Mouse (Mus musculus): Measurements from ENCODE around the gene Tfap4. TPM values are rescaled to one million over a fixed set of nuclear protein-coding genes. Genes with fewer than 3 reads are reported as not detected.
"Not testable (repeated sequence)": the region's sequence is repeated elsewhere in the genome, so short reads cannot be mapped to it uniquely, and the experiment has no call there.

Gene Tfap4
- polyA plus RNA-seq, 1 experiment, result 21.2 TPM

GRCm38 (mm10) chr16:4537616-4538358 lies 21.9 kb downstream of the Tfap4 start:
- no peaks in the 10 kb centered on the region for H3K9me3 ChIP-seq (replicated peaks; ENCODE audit: control insufficient read depth, insufficient read depth, low read length, poor library complexity, severe bottlenecking)
- no peaks in the 10 kb centered on the region for H3K36me3 ChIP-seq (ENCODE audit: control insufficient read depth, insufficient read depth, low read length, poor library complexity, severe bottlenecking)
- no peak for TF ChIP-seq EP300 (IDR thresholded peaks at IDR 0.05; ENCODE audit: insufficient read depth, low read depth, low read length)
- no peak for TF ChIP-seq POLR2A (IDR thresholded peaks at IDR 0.05; ENCODE audit: insufficient read depth, low read length)
- no peak for TF ChIP-seq CTCF (IDR thresholded peaks at IDR 0.05; ENCODE audit: low read depth, low read length)
- no peaks in the 10 kb centered on the region for H3K4me1 ChIP-seq (ENCODE audit: control insufficient read depth, insufficient read depth, low read length)
- H3K27me3 ChIP-seq (ENCODE audit: control insufficient read depth, insufficient read depth, low read length, poor library complexity, severe bottlenecking), result no peaks in the 10 kb centered on the region
- H3K4me3 ChIP-seq (ENCODE audit: low read depth, low read length), result no peak overlapping the region
- H3K9ac ChIP-seq (ENCODE audit: low read depth, poor library complexity, severe bottlenecking), result no peak overlapping the region
- no peak overlapping the region for H3K27ac ChIP-seq (ENCODE audit: insufficient read depth, low read length)

- not testable (repeated sequence) for H3K4me3 ChIP-seq (ENCODE audit: low read depth, low read length); H3K9me3 ChIP-seq (replicated peaks; ENCODE audit: control insufficient read depth, insufficient read depth, low read length, poor library complexity, severe bottlenecking); H3K9ac ChIP-seq (ENCODE audit: low read depth, poor library complexity, severe bottlenecking); H3K36me3 ChIP-seq (ENCODE audit: control insufficient read depth, insufficient read depth, low read length, poor library complexity, severe bottlenecking); H3K4me1 ChIP-seq (ENCODE audit: control insufficient read depth, insufficient read depth, low read length); H3K27ac ChIP-seq (ENCODE audit: insufficient read depth, low read length); H3K27me3 ChIP-seq (ENCODE audit: control insufficient read depth, insufficient read depth, low read length, poor library complexity, severe bottlenecking)
Measured at GRCm38 (mm10) chr16:4527373-4527772, 32.3 kb downstream of the Tfap4 start.

- Histone ChIP-seq H3K27ac (ENCODE audit: insufficient read depth, low read length) (no peak overlapping the region), H3K4me1 (ENCODE audit: control insufficient read depth, insufficient read depth, low read length) (peaks cover 3% of the 10 kb centered on the region), H3K4me3 (ENCODE audit: low read depth, low read length) (no peak overlapping the region), H3K9me3 (replicated peaks; ENCODE audit: control insufficient read depth, insufficient read depth, low read length, poor library complexity, severe bottlenecking) (no peaks in the 10 kb centered on the region; the same call in 1 of the 2 replicates), H3K36me3 (ENCODE audit: control insufficient read depth, insufficient read depth, low read length, poor library complexity, severe bottlenecking) (no peaks in the 10 kb centered on the region), H3K9ac (ENCODE audit: low read depth, poor library complexity, severe bottlenecking) (no peak overlapping the region), H3K27me3 (ENCODE audit: control insufficient read depth, insufficient read depth, low read length, poor library complexity, severe bottlenecking) (no peaks in the 10 kb centered on the region)
- no peak for TF ChIP-seq EP300 (IDR thresholded peaks at IDR 0.05; ENCODE audit: insufficient read depth, low read depth, low read length)
- TF ChIP-seq CTCF (IDR thresholded peaks at IDR 0.05; ENCODE audit: low read depth, low read length), result no peak
- no peak for TF ChIP-seq POLR2A (IDR thresholded peaks at IDR 0.05; ENCODE audit: insufficient read depth, low read length)
Measured at GRCm38 (mm10) chr16:4523313-4524004, 36.2 kb downstream of the Tfap4 start.

GRCm38 (mm10) chr16:4522879-4523278 lies 36.8 kb downstream of the Tfap4 start:
- no peaks in the 10 kb centered on the region for H3K27me3 ChIP-seq (ENCODE audit: control insufficient read depth, insufficient read depth, low read length, poor library complexity, severe bottlenecking)
- TF ChIP-seq EP300 (IDR thresholded peaks at IDR 0.05; ENCODE audit: insufficient read depth, low read depth, low read length) (no peak), POLR2A (IDR thresholded peaks at IDR 0.05; ENCODE audit: insufficient read depth, low read length) (no peak), CTCF (IDR thresholded peaks at IDR 0.05; ENCODE audit: low read depth, low read length) (no peak)
- no peaks in the 10 kb centered on the region for H3K36me3 ChIP-seq (ENCODE audit: control insufficient read depth, insufficient read depth, low read length, poor library complexity, severe bottlenecking)
- H3K4me3 ChIP-seq (ENCODE audit: low read depth, low read length), result no peak overlapping the region
- no peaks in the 10 kb centered on the region; the same call in 1 of the 2 replicates for H3K9me3 ChIP-seq (replicated peaks; ENCODE audit: control insufficient read depth, insufficient read depth, low read length, poor library complexity, severe bottlenecking)
- no peak overlapping the region for H3K27ac ChIP-seq (ENCODE audit: insufficient read depth, low read length)
- H3K4me1 ChIP-seq (ENCODE audit: control insufficient read depth, insufficient read depth, low read length), result peaks cover 3% of the 10 kb centered on the region
- H3K9ac ChIP-seq (ENCODE audit: low read depth, poor library complexity, severe bottlenecking), result no peak overlapping the region

- H3K9me3 ChIP-seq (replicated peaks; ENCODE audit: control insufficient read depth, insufficient read depth, low read length, poor library complexity, severe bottlenecking), result no peaks in the 10 kb centered on the region; the same call in 1 of the 2 replicates
- no peaks in the 10 kb centered on the region for H3K36me3 ChIP-seq (ENCODE audit: control insufficient read depth, insufficient read depth, low read length, poor library complexity, severe bottlenecking)
- H3K27me3 ChIP-seq (ENCODE audit: control insufficient read depth, insufficient read depth, low read length, poor library complexity, severe bottlenecking), result no peaks in the 10 kb centered on the region
- H3K9ac ChIP-seq (ENCODE audit: low read depth, poor library complexity, severe bottlenecking), result no peak overlapping the region
- TF ChIP-seq POLR2A (IDR thresholded peaks at IDR 0.05; ENCODE audit: insufficient read depth, low read length) (no peak), CTCF (IDR thresholded peaks at IDR 0.05; ENCODE audit: low read depth, low read length) (no peak), EP300 (IDR thresholded peaks at IDR 0.05; ENCODE audit: insufficient read depth, low read depth, low read length) (no peak)
- no peak overlapping the region for H3K27ac ChIP-seq (ENCODE audit: insufficient read depth, low read length)
- no peak overlapping the region for H3K4me3 ChIP-seq (ENCODE audit: low read depth, low read length)
- peaks cover 3% of the 10 kb centered on the region for H3K4me1 ChIP-seq (ENCODE audit: control insufficient read depth, insufficient read depth, low read length)
Measured at GRCm38 (mm10) chr16:4521735-4522530, 37.7 kb downstream of the Tfap4 start.
